Mouse (Mus musculus) heart, adult 18-20 months (tissue): Measurements from ENCODE around the gene Gm5737. TPM values are rescaled to one million over a fixed set of nuclear protein-coding genes. Genes with fewer than 3 reads are reported as not detected.

Experiments used
- DNase-seq, 2 experiments: peaks; one replicate each; pipeline ENCODE4 v3.0.0; 2021 to 2022; ENCODE audit warnings: mixed read lengths in 1 of 2
- long read RNA-seq, 2 experiments: library from polyadenylated mRNA; stranded (forward); transcript quantifications; one replicate each; pipeline ENCODE4 v2.0.0; 2021
- total RNA-seq, 2 experiments: library from RNA; stranded (reverse); gene quantifications; 2 replicates each; pipeline ENCODE4 v1.2.3; 2021

Gene Gm5737
- under 1 TPM; 0.20 to 0.31 TPM for total RNA-seq
- long read RNA-seq, experiment 1: 0 reads
- long read RNA-seq, experiment 2: 0 reads

- DNase-seq: no peak
Observed at GRCm38 (mm10) chr7:120811834-120812415, at the start of gene Gm5737. Gm5737 (plus strand) TSS chr7:120812365.

- DNase-seq: no peak
Observed at GRCm38 (mm10) chr7:120767369-120767768, 44.8 kb upstream of the Gm5737 start.

- DNase-seq: no peak
Observed at GRCm38 (mm10) chr7:120771389-120771788, 40.8 kb upstream of the Gm5737 start.

GRCm38 (mm10) chr7:120778012-120778411 is 34.2 kb upstream of the Gm5737 start:
- no peak for DNase-seq

GRCm38 (mm10) chr7:120795544-120795943 is 16.6 kb upstream of the Gm5737 start:
- peak; percentile 3 to 39 for DNase-seq

GRCm38 (mm10) chr7:120796369-120796768 is 15.8 kb upstream of the Gm5737 start:
- DNase-seq: peak; percentile 15 to 17

- DNase-seq: no peak
Observed at GRCm38 (mm10) chr7:120803268-120803667, 8.9 kb upstream of the Gm5737 start.

- DNase-seq: no peak
Observed at GRCm38 (mm10) chr7:120809705-120810104, 2.5 kb upstream of the Gm5737 start.

GRCm38 (mm10) chr7:120817552-120817951 is 5.4 kb downstream of the Gm5737 start:
- no peak for DNase-seq

- peak in 1 of 2 experiments; percentile 20 for DNase-seq
Observed at GRCm38 (mm10) chr7:120819386-120819785, 7.2 kb downstream of the Gm5737 start.

- DNase-seq: peak; percentile 55 to 84
Observed at GRCm38 (mm10) chr7:120823248-120823647, 11.1 kb downstream of the Gm5737 start.

GRCm38 (mm10) chr7:120825097-120825496 is 12.9 kb downstream of the Gm5737 start:
- DNase-seq: no peak

GRCm38 (mm10) chr7:120826408-120826807 is 14.2 kb downstream of the Gm5737 start:
- DNase-seq: peak in 1 of 2 experiments; percentile 57

- peak; percentile 87 for DNase-seq
Observed at GRCm38 (mm10) chr7:120830431-120831381, 18.5 kb downstream of the Gm5737 start.

- DNase-seq: no peak
Observed at GRCm38 (mm10) chr7:120834426-120834825, 22.3 kb downstream of the Gm5737 start.

GRCm38 (mm10) chr7:120834863-120835372 is 22.8 kb downstream of the Gm5737 start:
- peak; percentile 82 to 85 for DNase-seq

GRCm38 (mm10) chr7:120835449-120836359 is 23.5 kb downstream of the Gm5737 start:
- peak; percentile 94 to 99 for DNase-seq

- no peak for DNase-seq
Observed at GRCm38 (mm10) chr7:120836361-120836760, 24.2 kb downstream of the Gm5737 start.

GRCm38 (mm10) chr7:120838436-120839160 is 26.4 kb downstream of the Gm5737 start:
- DNase-seq: no peak

GRCm38 (mm10) chr7:120839786-120840185 is 27.6 kb downstream of the Gm5737 start:
- DNase-seq: no peak
